Mouse (Mus musculus) ZHBTc4 (cell line): Measurements from ENCODE around the gene Noa1.

Experiments
- DNase-seq: peaks from one replicate; pipeline ENCODE4 v3.0.0-alpha.2; 2011; ENCODE audit warnings: low read depth, low spot score

The Noa1 gene

GRCm38 (mm10) chr5:77254402-77254801 is 55.5 kb downstream of the Noa1 start:
- no peak for DNase-seq

- no peak for DNase-seq
Observed at GRCm38 (mm10) chr5:77253154-77253553, 56.7 kb downstream of the Noa1 start.

GRCm38 (mm10) chr5:77252115-77252827 is 57.6 kb downstream of the Noa1 start:
- DNase-seq: no peak

GRCm38 (mm10) chr5:77251656-77252055 is 58.2 kb downstream of the Noa1 start:
- DNase-seq: no peak

- DNase-seq: peak; percentile 73
Observed at GRCm38 (mm10) chr5:77250083-77250482, 59.8 kb downstream of the Noa1 start.

- DNase-seq: peak; percentile 55
Observed at GRCm38 (mm10) chr5:77245787-77246671, 63.9 kb downstream of the Noa1 start.

GRCm38 (mm10) chr5:77245463-77245786 is 64.5 kb downstream of the Noa1 start:
- no peak for DNase-seq

- DNase-seq: no peak
Observed at GRCm38 (mm10) chr5:77244331-77244987, 65.4 kb downstream of the Noa1 start.
